Mouse (Mus musculus): Measurements from ENCODE around the gene Trio.

- no peak for TF ChIP-seq CTCF (IDR thresholded peaks at IDR 0.05; ENCODE audit: extremely low read depth, insufficient read depth, low read length)
- no peak for TF ChIP-seq POLR2A (IDR thresholded peaks at IDR 0.05; ENCODE audit: extremely low read depth, insufficient read depth, low read length)
These were observed 33.6 kb downstream of the Trio start for GRCm38 (mm10) chr15:27991892-27992593.
